Mouse (Mus musculus) left cerebral cortex, postnatal 10 days (tissue): ENCODE results near the gene Abat. TPM values are rescaled to one million over a fixed set of nuclear protein-coding genes. Genes with fewer than 3 reads are reported as not detected.
"Not testable (repeated sequence)": the region's sequence is repeated elsewhere in the genome, so short reads cannot be mapped to it uniquely, and the experiment has no call there.

Source experiments
- DNase-seq, 2 experiments: peaks; one replicate each; pipeline ENCODE4 v3.0.0; 2021 to 2022; ENCODE audit warnings: low spot score in 2 of 2, mixed read lengths in 1 of 2; ENCODE audit errors: extremely low spot score in 1 of 2
- intact Hi-C: fragments of 180-260 bp; cut with DNase I; formaldehyde crosslinking; loops from one replicate; pipeline ENCODE4 v1.15.1; 2025
- total RNA-seq, 2 experiments: library from RNA; stranded (reverse); gene quantifications; 2 replicates each; pipeline ENCODE4 v1.2.3; 2021

The Abat gene
- total RNA-seq, 2 experiments from 2014 or later: 132 to 140 TPM

GRCm38 (mm10) chr16:8529389-8529788 lies 16.2 kb downstream of the Abat start:
- intact Hi-C loops: no loop called here
- DNase-seq: no peak

GRCm38 (mm10) chr16:8530018-8530417 lies 16.8 kb downstream of the Abat start:
- intact Hi-C loops: no loop called here
- DNase-seq: no peak

DNA sequence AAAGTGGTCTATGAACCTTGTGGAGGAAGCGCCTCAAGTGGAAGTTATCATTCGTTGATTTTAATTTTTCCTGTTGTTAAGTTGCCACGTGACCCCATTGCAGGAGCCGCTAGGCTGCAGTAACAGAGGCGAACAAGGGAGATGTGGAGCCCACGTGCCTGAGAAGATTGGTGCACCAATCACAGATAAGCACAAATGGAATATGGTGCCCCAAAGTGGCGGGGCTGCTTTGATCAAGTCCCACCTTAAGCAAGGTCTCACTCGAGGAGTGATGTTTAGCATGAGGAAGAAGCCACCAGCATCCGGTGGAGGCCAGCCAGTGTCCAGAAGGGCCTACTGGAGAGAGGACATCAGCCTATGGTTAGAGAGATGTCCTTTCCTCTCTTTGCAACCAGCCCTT lies 19.2 kb downstream of the Abat start:
- intact Hi-C loops: no loop called here
- no peak for DNase-seq

GRCm38 (mm10) chr16:8532894-8533293 lies 19.7 kb downstream of the Abat start:
- no peak for DNase-seq
- intact Hi-C loops: no loop called here

- DNase-seq: no peak
- intact Hi-C loops: no loop called here
These were observed 20.2 kb downstream of the Abat start for GRCm38 (mm10) chr16:8533477-8533876.

DNA sequence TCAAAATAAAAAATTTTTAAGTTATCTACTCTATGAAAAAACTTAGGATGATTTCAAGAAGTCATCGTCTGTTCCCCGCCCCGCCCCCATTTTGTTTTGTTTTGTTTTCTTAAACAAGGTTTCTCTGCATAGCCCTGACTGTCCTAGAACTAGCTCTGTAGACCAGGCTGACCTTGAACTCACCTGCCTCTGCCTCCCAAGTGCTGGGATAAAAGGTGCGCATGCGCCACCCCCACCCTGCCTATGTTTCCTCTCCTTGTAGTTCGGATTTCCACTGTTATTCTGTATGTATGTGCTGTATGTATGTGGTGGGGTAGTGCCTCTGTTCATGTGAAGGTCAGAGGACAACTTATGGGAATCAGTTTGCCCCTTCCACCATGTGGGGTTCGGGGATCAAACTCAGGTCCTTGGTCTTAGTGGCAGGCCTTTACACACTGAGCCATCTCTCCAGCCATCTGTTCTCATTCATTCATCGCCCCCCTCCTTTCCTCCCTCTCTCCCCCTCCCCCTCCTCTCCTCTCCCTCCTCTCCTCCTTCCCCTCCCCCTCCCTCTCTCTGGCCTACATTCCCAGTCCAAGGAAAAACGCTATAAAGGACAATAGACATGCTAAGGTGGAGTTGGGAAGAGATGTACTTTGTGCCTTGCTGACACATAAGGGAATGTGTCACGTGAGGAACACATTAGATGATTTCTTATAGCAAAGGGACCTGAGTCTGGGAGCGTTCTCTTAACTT lies 21.4 kb downstream of the Abat start:
- DNase-seq: no peak
- intact Hi-C loops: no loop called here

DNA sequence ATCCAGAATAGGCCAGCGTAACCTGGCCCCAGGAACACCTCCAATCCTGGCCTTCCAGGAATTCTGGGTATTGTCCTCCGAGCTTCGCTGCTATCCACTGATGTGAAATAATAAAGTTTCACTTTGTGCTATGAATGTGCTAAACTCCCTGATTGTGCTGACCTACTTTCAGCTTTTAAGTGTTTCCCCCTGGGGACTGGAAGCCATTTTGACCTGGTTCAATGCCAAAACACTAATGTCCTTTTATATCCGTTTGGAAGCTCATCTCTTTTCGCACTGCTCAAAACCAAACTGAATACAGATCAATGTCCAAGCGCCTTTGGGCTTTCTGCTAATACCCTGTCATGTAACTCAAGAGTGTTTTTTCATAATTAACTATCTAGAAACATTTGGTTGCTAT lies 22.2 kb downstream of the Abat start:
- no peak for DNase-seq
- intact Hi-C loops: no loop called here

GRCm38 (mm10) chr16:8539150-8539865 lies 26.1 kb downstream of the Abat start:
- DNase-seq: peak; percentile 33 to 64
- intact Hi-C loops: no loop called here

DNA sequence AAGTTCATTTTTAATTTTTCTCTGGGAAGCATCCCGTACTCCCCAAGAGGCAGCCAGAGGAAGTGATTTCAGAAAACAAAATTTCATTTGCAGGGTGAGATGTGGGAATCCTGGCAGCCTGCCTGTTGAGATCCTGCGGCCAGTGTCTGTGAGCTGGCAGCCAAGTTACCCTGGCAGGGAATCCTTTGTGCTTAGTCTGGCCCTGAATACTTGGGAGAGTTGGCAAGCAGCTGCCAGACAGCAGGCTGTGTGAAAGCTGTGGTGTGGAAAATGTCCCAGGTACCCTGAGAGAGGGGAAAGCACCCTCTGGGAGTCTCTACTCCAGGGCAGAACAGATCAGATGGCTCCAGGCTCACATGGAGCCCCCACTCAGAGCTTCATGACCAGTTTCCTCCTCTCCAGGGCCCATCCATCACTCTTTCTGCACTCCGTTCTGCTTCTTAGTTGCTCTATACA lies 27.7 kb downstream of the Abat start:
- DNase-seq: peak; percentile 84 to 88
- intact Hi-C loops: no loop called here

DNA sequence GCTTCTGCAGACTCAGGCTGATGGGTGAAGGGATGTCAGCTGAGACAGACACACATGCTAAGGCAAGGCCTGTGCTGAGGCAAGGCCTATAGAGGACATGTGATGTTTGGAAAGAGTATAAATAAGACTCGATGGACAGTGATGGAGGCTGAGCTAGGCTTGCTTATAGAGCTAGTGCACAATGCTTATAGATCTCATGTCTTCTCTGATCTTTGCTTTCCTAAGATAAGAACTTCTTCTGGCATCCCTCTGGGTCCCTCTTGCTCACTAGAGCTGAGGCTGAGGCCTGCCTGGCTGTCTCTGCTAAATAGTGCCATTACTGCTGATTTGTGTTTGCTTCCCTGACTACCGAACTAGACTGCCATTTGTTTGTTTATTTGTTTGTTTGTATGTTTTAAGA lies 34.6 kb downstream of the Abat start:
- intact Hi-C loops: no loop called here
- no peak for DNase-seq

DNA sequence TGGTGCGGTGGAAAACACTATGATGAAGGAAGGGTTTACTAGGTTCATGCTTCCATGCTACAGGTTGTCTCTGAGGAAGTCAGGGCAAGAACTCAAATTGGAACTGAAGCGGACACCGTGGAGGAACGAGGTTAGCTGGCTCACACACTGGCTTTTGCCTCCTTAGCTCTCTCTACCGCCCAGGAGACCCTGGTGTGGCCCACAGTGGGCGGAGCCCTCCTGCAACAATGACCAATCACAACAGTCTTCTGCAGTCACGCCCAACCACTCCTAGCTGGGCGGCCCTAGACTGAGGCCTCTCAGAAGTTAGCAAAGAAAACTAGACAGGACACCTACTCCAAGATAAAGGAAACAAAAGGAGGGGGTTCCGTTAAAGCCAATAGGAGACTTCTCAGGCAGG lies 36.3 kb downstream of the Abat start:
- intact Hi-C loops: no loop called here
- DNase-seq: peak in 1 of 2 experiments; percentile 10

DNA sequence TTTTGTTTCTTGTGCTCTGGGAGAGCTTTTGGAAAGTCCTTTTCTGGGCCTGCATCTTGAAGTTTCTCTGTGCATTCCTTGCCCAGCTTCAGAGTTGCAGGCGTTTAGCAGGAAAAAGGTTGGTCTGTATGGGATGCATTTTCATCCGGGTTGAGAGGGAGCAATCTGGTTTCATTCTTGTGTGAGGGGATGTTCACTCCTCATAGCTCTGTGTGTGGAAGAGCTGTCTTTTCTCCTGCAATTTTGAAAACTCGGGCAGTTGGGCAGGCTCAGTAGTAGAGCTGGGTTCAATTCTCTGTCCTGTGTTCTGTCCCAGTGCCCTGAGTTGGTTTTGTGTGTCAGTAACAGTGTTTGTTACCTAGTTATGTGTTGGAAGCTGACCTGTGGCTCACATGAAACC lies 41.1 kb downstream of the Abat start:
- intact Hi-C loops: no loop called here
- DNase-seq: no peak

DNA sequence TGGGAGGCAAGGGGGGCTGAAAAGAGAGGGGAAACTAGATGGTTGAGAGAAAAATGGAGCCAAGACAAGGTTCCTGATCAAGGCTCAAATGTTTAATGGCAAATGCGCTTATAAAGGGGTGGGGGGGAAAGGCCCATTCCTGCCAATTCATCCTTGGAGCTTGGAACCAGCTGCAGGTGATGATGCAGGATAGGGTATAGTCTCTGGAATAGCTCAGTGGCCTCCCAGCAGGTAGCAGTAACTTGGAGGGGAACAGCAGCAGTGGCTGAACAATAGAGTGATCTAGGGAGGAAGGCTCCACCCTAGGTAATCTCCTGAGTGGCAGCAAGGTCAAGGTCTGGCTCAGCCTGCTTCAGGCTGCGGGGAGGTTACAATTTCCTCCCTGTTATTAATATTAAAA lies 41.5 kb downstream of the Abat start:
- intact Hi-C loops, DNase-seq: not testable (repeated sequence)

- DNase-seq, intact Hi-C loops: not testable (repeated sequence)
These were observed 42.1 kb downstream of the Abat start for GRCm38 (mm10) chr16:8555371-8555770.

- intact Hi-C loops: no loop called here
- no peak for DNase-seq
These were observed 46.9 kb downstream of the Abat start for GRCm38 (mm10) chr16:8560079-8560478.

DNA sequence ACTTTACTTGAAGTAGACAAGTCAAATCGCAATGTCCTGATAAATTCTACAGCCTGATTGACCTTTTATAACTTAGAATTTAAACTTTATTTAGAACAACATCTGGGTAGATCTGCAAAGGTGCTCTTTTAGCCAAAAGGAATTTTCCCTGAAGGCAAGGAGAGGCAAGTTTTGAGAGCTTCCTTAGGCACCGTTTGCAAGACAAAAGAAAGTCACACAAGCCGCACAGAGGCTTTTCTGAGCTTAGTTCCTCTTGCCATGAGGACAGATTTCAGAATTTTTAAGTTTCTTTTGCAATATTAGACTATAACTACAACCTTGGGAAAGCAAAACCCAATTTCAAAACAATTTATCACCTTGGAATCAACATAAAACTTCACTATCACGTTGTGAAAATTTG lies 47.9 kb downstream of the Abat start:
- intact Hi-C loops, DNase-seq: not testable (repeated sequence)

DNA sequence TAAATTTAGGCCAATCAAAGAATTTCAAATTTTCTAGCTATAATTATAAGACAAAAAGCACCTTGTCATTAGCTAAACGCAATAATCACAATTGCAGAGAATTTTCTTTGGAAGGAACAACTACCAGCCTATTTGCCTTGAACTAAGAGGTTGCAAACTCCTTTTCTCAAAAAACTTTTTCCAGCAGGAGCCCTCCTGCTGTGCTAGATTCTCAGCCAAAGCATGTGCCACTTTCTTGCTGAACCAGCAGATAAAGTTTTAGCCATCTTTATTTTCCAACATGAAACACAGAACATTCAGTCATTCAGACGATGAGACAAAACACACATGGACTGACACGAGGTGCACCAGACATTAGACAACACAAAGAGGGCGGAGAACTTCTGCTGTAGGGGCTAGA lies 48.6 kb downstream of the Abat start:
- intact Hi-C loops, DNase-seq: not testable (repeated sequence)

- DNase-seq, intact Hi-C loops: not testable (repeated sequence)
These were observed 49.6 kb downstream of the Abat start for GRCm38 (mm10) chr16:8562827-8563226.

- intact Hi-C loops: no loop called here
- no peak for DNase-seq
These were observed 51.6 kb downstream of the Abat start for GRCm38 (mm10) chr16:8564836-8565235.

DNA sequence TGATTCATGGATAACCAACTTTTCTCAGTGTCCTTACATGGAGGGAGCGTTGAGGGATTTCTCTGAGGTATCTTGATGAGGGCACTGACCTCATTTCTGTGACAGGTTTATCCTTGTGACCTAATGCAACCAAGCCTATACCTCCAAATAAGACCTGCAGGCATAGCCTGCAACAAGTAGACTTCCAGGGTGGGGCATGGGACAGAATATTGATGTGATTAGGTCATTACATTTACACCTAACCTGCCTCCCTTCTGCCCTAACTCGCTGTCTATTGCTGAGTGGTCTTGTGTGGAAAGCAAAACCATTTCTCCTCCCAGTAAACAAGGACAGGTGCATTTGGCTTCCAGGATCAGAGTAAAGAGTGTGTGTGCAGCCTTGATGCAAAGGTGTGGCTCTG lies 52.3 kb downstream of the Abat start:
- no peak for DNase-seq
- intact Hi-C loops: no loop called here
